Mouse (Mus musculus): ENCODE data around the gene Tfpi.
"Not testable (repeated sequence)": the region's sequence is repeated elsewhere in the genome, so short reads cannot be mapped to it uniquely, and the experiment has no call there.

The Tfpi gene

GRCm38 (mm10) chr2:84473941-84474530 is 2.5 kb downstream of the Tfpi start:
- DNase-seq = no peak

DNA sequence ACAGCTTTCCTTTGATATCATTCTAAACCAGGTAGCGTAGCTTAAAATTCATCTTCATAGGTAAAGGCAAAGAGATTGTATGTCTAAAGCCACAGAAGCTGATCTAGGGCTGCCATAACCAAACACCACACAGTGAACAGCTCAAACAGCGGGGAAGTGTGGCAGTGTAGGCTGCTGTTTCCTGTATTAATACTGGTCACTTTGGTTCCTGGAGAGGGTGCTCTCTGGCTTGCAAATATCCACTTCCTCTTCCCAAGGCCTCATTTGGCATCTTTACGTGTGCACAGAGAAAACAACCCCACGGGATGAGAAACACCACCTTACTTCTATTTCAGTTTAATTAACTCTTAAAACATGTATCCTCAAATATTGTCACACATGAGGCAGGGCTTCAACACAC is 9.2 kb downstream of the Tfpi start:
- DNase-seq = no peak

DNA sequence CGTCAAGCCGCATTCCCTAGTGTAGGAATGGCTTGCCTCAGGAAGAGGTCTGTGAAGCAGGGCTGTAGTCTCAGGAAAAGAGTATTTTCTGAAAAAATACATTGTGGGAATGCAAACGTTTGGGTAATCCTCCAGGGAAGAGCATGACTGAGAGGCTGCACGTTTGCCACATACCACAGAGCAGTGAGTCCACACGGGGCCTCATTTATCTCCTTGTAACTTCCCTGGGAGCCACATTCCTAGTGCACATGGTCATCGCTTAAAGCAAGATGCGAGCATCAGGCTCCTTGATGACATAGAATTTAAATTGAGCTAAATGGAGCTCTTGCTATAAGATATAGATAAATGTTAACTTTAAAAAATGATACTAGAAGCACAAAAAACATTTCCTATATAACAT is 11.6 kb downstream of the Tfpi start:
- DNase-seq = no peak

GRCm38 (mm10) chr2:84462411-84462810 is 14.2 kb downstream of the Tfpi start:
- DNase-seq = no peak

- DNase-seq = peak; percentile 57 to 61
These were observed 16.9 kb downstream of the Tfpi start for GRCm38 (mm10) chr2:84459651-84460177.

DNA sequence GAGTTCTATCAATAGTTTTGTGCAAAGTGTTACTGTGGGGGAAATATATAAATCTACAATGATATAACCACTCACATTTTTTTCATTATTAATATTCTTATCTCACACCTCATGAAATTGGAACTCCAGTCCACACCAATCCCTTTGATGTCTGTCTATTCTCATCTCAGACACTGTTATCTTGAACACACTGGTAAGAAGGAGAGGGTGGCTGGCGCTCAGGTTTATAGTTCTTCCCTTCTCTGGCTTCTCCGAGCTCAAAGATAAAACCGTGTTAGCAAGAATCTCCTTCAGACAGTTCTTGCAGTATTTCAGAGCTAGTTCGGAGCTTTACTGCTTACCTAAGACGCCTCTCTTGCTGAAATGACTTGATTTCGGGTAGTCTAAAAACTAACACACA is 19.4 kb downstream of the Tfpi start:
- no peak for DNase-seq

DNA sequence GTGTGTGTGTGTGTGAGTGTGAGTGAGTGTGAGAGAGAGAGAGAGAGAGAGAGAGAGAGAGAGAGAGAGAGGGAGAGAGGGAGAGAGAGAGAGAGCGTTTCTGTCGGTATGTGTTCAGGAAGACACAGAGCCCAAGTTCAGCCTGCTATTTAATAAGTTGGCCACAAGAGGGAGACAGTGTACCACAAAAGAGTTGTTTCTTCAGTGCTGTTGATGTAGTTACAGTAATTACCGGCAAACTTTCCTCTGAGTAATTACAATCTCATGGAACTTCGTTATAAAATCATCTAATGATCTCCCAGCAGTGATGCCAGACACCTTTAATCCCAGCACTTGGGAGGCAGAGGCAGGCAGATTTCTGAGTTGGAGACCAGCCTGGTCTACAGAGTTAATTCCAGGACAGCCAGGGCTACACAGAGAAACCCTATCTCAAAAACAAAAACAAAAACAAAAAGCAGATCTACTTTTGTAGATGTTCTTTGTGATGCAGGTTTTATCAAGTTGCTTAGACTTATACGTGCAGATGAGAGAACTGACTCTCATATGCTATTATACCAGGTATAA is 21.3 kb downstream of the Tfpi start:
- peak; percentile 43 to 47 for DNase-seq

DNA sequence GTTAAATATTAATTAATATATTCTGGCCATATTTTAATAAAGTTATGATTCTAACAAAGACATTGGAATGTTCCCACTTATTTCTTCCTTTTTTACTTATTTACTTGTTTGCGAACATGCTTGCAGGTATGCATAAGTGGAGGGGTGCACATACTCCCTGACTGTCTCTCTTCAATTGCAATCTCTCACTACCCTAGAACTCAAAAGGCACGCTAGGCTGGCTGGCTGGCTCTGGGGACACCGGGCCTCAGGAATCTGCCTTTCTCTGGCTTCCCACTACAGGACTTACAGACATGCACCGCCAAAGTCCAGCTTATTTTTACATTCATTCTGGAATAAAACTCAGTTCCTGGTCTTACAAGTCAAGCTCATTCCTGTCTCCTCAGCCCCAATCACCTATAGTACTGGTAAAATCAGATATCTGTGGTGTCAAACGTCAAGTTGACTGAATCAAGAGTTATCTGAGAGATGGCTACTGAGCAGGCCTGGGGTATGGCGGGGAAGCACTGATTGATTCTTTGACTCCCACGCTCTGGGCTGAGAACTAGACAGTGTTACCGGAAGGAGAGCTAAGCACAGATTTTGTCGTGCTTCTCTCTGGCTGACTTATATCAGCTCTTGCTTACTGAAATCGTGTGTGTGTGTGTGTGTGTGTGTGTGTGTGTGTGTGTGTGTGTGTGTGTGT is 21.9 kb downstream of the Tfpi start:
- no peak for DNase-seq

GRCm38 (mm10) chr2:84454051-84454450 is 22.5 kb downstream of the Tfpi start:
- DNase-seq = peak in 1 of 2 experiments; percentile 41

- no peak for DNase-seq
These were observed 31.1 kb downstream of the Tfpi start for GRCm38 (mm10) chr2:84445499-84445898.

GRCm38 (mm10) chr2:84441940-84442339 is 34.6 kb downstream of the Tfpi start:
- DNase-seq = no peak

DNA sequence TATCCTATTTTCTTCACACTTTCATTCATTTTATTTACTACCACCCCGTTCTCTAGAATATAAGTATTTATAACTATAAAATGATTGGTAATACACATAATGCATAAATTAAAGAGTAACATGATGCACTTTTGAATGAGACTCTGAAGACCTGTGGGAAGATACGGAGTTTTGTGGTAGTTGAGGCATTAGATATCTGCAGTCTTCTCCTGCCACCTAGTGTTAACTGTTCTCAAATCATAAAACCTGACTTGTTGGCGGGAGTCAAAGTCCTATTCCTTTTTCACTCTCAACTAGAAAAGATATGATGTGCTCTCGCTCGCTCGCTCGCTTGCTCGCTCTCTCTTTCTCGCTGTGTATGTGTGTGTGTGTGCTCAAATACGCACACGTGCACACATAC is 46.9 kb downstream of the Tfpi start:
- DNase-seq = peak in 1 of 2 experiments; percentile 25

DNA sequence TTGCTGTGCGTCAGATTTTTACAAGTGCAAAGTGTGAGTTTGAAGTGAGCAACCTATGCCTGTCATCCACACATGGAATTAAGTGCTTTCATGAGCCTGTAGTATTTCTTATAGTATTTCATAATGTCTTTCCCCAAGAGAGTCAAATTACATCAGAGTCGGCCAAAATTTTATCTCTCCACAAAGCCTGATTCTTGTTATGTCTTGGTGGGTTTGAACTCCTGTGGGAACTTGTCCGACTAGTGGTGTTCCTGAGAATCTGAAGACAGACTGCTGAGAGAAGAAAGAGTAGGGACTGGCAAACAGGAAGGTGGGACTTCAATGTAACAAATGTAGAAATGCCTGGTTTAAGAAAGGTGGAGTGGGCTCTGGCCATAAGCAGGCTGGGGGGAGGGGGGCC is 47.7 kb downstream of the Tfpi start:
- DNase-seq = no peak

- no peak for DNase-seq
These were observed 50.0 kb downstream of the Tfpi start for GRCm38 (mm10) chr2:84426531-84426930.

GRCm38 (mm10) chr2:84425138-84425537 is 51.4 kb downstream of the Tfpi start, which contains the start of gene Calcrl:
Calcrl (minus strand) TSS chr2:84425411.
- peak; percentile 88 to 90 for DNase-seq

GRCm38 (mm10) chr2:84416501-84416900 is 60.1 kb downstream of the Tfpi start:
- DNase-seq = no peak

DNA sequence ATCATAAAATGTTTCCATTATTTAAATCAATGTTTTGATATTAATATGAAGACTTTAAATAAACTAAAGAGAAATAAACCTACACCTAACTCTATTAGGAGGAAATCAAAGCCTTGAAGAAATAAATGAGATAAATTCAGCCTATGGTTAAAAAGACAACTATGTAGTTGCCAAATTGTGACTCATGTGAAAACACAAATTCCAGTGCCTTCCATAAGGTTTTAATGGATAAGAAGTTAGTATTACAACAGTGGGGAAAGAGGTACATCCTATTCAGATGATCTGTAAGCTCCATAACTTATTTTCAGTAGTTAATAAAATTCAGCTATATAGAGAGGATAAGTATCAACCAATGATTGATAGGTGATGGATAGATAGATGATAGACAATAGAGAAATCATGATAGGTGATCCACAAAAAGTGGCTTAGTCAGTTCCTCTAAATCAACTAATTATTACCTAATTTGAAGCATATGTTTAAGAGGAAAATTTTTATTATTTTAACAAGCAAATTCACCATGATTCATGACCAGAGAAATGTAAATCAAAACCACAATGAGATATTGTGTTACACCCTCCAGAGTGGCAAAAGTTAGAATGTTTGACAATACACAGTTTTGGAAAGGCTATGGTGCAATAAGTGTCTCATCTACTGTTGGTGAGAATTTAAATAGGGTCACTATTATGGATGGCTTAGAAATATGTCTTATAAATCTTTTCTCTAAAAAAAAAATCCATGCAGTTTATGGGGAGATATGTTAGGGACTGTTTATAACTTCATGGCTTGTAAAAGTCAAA is 66.6 kb downstream of the Tfpi start:
- DNase-seq = no peak

- DNase-seq = no peak
These were observed 71.7 kb downstream of the Tfpi start for GRCm38 (mm10) chr2:84404834-84405233.

GRCm38 (mm10) chr2:84402713-84403112 is 73.9 kb downstream of the Tfpi start:
- no peak for DNase-seq

DNA sequence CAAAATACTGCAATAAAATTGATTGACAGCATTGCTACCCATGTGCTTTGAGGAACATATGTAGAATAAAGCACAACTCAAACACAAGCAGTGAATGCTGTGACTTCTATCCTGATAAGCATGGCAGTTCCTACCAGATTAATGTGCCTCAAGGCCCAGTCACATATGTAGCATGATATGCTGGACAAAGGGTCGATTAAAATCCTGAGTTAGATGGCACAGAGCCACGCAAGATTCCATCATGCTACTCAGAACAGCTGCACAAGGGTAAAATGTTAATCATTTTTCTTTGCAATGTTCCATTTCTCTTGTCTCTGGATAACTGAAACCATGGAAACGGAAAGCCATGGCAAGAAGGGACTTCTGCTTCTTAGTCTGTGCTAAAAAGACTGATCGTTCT is 80.0 kb downstream of the Tfpi start:
- no peak for DNase-seq

GRCm38 (mm10) chr2:84393236-84393635 is 83.3 kb downstream of the Tfpi start:
- DNase-seq = no peak

DNA sequence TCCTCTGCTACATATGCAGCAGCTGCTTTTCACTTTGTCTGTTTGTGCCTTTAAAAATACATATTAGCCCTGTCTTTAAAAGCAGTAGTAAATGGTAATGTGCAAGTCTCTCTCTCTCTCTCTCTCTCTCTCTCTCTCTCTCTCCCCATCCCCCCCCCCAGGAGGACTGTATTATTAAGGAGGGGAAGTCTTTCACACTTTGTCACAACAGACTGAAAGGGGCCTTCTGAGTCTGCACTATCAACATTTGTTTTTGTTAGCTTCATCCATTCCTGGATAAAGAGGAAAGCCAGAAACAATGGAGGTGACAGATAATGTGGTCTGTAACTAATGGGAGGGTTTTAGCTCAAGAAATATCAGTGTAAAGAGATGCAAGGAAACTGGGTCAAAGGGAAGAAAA is 87.5 kb downstream of the Tfpi start:
- DNase-seq = no peak

DNA sequence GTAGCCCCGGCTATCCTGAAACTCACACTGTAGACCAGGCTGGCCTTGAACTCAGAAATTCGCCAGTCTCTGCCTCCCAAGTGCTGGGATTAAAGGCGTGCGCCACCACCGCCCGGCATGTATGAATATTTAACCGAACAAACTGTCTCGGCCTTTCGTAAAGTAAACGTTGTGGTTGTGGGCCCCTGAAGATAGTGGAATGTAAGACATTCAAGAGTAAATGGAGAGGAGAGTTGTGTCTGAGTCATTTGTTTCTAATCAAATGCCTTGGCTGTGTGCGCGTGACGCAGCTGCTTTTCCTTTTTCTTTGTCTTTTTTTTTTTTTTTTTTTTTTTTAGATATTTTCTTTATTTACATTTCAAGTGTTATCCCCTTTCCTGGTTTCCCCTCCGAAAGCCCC is 88.0 kb downstream of the Tfpi start:
- not testable (repeated sequence) for DNase-seq

All from kidney, postnatal 25 days (tissue).